Mouse (Mus musculus): ENCODE data around the gene Shprh. TPM values are rescaled to one million over a fixed set of nuclear protein-coding genes. Genes with fewer than 3 reads are reported as not detected.
"Not testable (repeated sequence)": the region's sequence is repeated elsewhere in the genome, so short reads cannot be mapped to it uniquely, and the experiment has no call there.

Shprh gene
- polyA plus RNA-seq, 1 experiment from 2014 or later = 35.7 TPM

GRCm38 (mm10) chr10:11171615-11172014, 22.4 kb downstream of the Shprh start:
- WGBS = 92% methylated on average over 4 of the region's 4 CpGs
- Histone ChIP-seq H3K9ac (replicated peaks; ENCODE audit: low read depth, low read length) (no peak overlapping the region), H3K4me1 (ENCODE audit: control insufficient read depth, insufficient read depth, low read length) (no peaks in the 10 kb centered on the region), H3K36me3 (ENCODE audit: control insufficient read depth, insufficient read depth, low read length) (peaks cover 50% of the 10 kb centered on the region), H3K27ac (ENCODE audit: low read depth, low read length) (no peak overlapping the region), H3K9me3 (ENCODE audit: control insufficient read depth, low read length) (no peaks in the 10 kb centered on the region), H3K4me3 (ENCODE audit: low read depth, low read length) (no peak overlapping the region), H3K27me3 (ENCODE audit: control insufficient read depth, insufficient read depth, low read length) (no peaks in the 10 kb centered on the region), H3K4me2 (ENCODE audit: low read depth, low read length) (no peak overlapping the region)
- ATAC-seq (ENCODE audit: low read depth) = no peak

GRCm38 (mm10) chr10:11172519-11172918, 23.3 kb downstream of the Shprh start:
- no peaks in the 10 kb centered on the region for H3K27me3 ChIP-seq (ENCODE audit: control insufficient read depth, insufficient read depth, low read length)
- no peaks in the 10 kb centered on the region for H3K4me1 ChIP-seq (ENCODE audit: control insufficient read depth, insufficient read depth, low read length)
- no peak for ATAC-seq (ENCODE audit: low read depth)
- no peak overlapping the region for H3K9ac ChIP-seq (replicated peaks; ENCODE audit: low read depth, low read length)
- H3K4me2 ChIP-seq (ENCODE audit: low read depth, low read length) = no peak overlapping the region
- no peaks in the 10 kb centered on the region for H3K9me3 ChIP-seq (ENCODE audit: control insufficient read depth, low read length)
- H3K27ac ChIP-seq (ENCODE audit: low read depth, low read length) = no peak overlapping the region
- H3K4me3 ChIP-seq (ENCODE audit: low read depth, low read length) = no peak overlapping the region
- H3K36me3 ChIP-seq (ENCODE audit: control insufficient read depth, insufficient read depth, low read length) = peaks cover 43% of the 10 kb centered on the region

GRCm38 (mm10) chr10:11175801-11176482, 26.7 kb downstream of the Shprh start:
- no peak for ATAC-seq (ENCODE audit: low read depth)
- Histone ChIP-seq H3K36me3 (ENCODE audit: control insufficient read depth, insufficient read depth, low read length) (peaks cover 31% of the 10 kb centered on the region), H3K27me3 (ENCODE audit: control insufficient read depth, insufficient read depth, low read length) (no peaks in the 10 kb centered on the region), H3K4me1 (ENCODE audit: control insufficient read depth, insufficient read depth, low read length) (no peaks in the 10 kb centered on the region), H3K27ac (ENCODE audit: low read depth, low read length) (no peak overlapping the region), H3K4me3 (ENCODE audit: low read depth, low read length) (no peak overlapping the region), H3K4me2 (ENCODE audit: low read depth, low read length) (no peak overlapping the region), H3K9ac (replicated peaks; ENCODE audit: low read depth, low read length) (no peak overlapping the region), H3K9me3 (ENCODE audit: control insufficient read depth, low read length) (no peaks in the 10 kb centered on the region)
- 90% methylated on average over 8 of the region's 8 CpGs for WGBS

GRCm38 (mm10) chr10:11180077-11180476, 30.9 kb downstream of the Shprh start:
- H3K27ac ChIP-seq (ENCODE audit: low read depth, low read length) = no peak overlapping the region
- H3K4me2 ChIP-seq (ENCODE audit: low read depth, low read length) = no peak overlapping the region
- no peak for ATAC-seq (ENCODE audit: low read depth)
- no peaks in the 10 kb centered on the region for H3K4me1 ChIP-seq (ENCODE audit: control insufficient read depth, insufficient read depth, low read length)
- peaks cover 37% of the 10 kb centered on the region for H3K36me3 ChIP-seq (ENCODE audit: control insufficient read depth, insufficient read depth, low read length)
- H3K27me3 ChIP-seq (ENCODE audit: control insufficient read depth, insufficient read depth, low read length) = no peaks in the 10 kb centered on the region
- H3K4me3 ChIP-seq (ENCODE audit: low read depth, low read length) = no peak overlapping the region
- H3K9me3 ChIP-seq (ENCODE audit: control insufficient read depth, low read length) = no peaks in the 10 kb centered on the region
- H3K9ac ChIP-seq (replicated peaks; ENCODE audit: low read depth, low read length) = no peak overlapping the region
- 98% methylated on average over 5 of the region's 5 CpGs for WGBS

GRCm38 (mm10) chr10:11197341-11197740, 48.1 kb downstream of the Shprh start:
- no peaks in the 10 kb centered on the region for H3K27me3 ChIP-seq (ENCODE audit: control insufficient read depth, insufficient read depth, low read length)
- 96% methylated on average over 1 of the region's 1 CpGs for WGBS
- H3K4me2 ChIP-seq (ENCODE audit: low read depth, low read length) = no peak overlapping the region
- H3K9ac ChIP-seq (replicated peaks; ENCODE audit: low read depth, low read length) = no peak overlapping the region
- H3K36me3 ChIP-seq (ENCODE audit: control insufficient read depth, insufficient read depth, low read length) = peaks cover 44% of the 10 kb centered on the region
- ATAC-seq (ENCODE audit: low read depth) = no peak
- H3K4me3 ChIP-seq (ENCODE audit: low read depth, low read length) = no peak overlapping the region
- H3K4me1 ChIP-seq (ENCODE audit: control insufficient read depth, insufficient read depth, low read length) = no peaks in the 10 kb centered on the region
- no peaks in the 10 kb centered on the region for H3K9me3 ChIP-seq (ENCODE audit: control insufficient read depth, low read length)
- no peak overlapping the region for H3K27ac ChIP-seq (ENCODE audit: low read depth, low read length)

- H3K9ac ChIP-seq (replicated peaks; ENCODE audit: low read depth, low read length) = no peak overlapping the region
- H3K36me3 ChIP-seq (ENCODE audit: control insufficient read depth, insufficient read depth, low read length) = peaks cover 39% of the 10 kb centered on the region
- no peak overlapping the region for H3K4me2 ChIP-seq (ENCODE audit: low read depth, low read length)
- no peak overlapping the region for H3K4me3 ChIP-seq (ENCODE audit: low read depth, low read length)
- H3K27me3 ChIP-seq (ENCODE audit: control insufficient read depth, insufficient read depth, low read length) = no peaks in the 10 kb centered on the region
- 94% methylated on average over 2 of the region's 2 CpGs for WGBS
- no peaks in the 10 kb centered on the region for H3K9me3 ChIP-seq (ENCODE audit: control insufficient read depth, low read length)
- ATAC-seq (ENCODE audit: low read depth) = no peak
- no peaks in the 10 kb centered on the region for H3K4me1 ChIP-seq (ENCODE audit: control insufficient read depth, insufficient read depth, low read length)
- H3K27ac ChIP-seq (ENCODE audit: low read depth, low read length) = no peak overlapping the region
Measured at GRCm38 (mm10) chr10:11198346-11198745, 49.1 kb downstream of the Shprh start.

- Histone ChIP-seq H3K9ac (replicated peaks; ENCODE audit: low read depth, low read length) (no peak overlapping the region), H3K9me3 (ENCODE audit: control insufficient read depth, low read length) (no peaks in the 10 kb centered on the region), H3K27me3 (ENCODE audit: control insufficient read depth, insufficient read depth, low read length) (no peaks in the 10 kb centered on the region), H3K4me2 (ENCODE audit: low read depth, low read length) (no peak overlapping the region), H3K36me3 (ENCODE audit: control insufficient read depth, insufficient read depth, low read length) (peaks cover 29% of the 10 kb centered on the region), H3K27ac (ENCODE audit: low read depth, low read length) (no peak overlapping the region), H3K4me1 (ENCODE audit: control insufficient read depth, insufficient read depth, low read length) (no peaks in the 10 kb centered on the region), H3K4me3 (ENCODE audit: low read depth, low read length) (no peak overlapping the region)
- no peak for ATAC-seq (ENCODE audit: low read depth)
- WGBS = 61% methylated on average over 4 of the region's 4 CpGs
Measured at GRCm38 (mm10) chr10:11199980-11200379, 50.8 kb downstream of the Shprh start.

GRCm38 (mm10) chr10:11205883-11206282, 56.7 kb downstream of the Shprh start:
- not testable (repeated sequence) for H3K4me1 ChIP-seq (ENCODE audit: control insufficient read depth, insufficient read depth, low read length); H3K9ac ChIP-seq (replicated peaks; ENCODE audit: low read depth, low read length); ATAC-seq (ENCODE audit: low read depth); H3K4me2 ChIP-seq (ENCODE audit: low read depth, low read length); H3K9me3 ChIP-seq (ENCODE audit: control insufficient read depth, low read length); H3K27me3 ChIP-seq (ENCODE audit: control insufficient read depth, insufficient read depth, low read length); H3K4me3 ChIP-seq (ENCODE audit: low read depth, low read length); H3K27ac ChIP-seq (ENCODE audit: low read depth, low read length)
- peaks cover 16% of the 10 kb centered on the region; the same call in 1 of the 2 replicates for H3K36me3 ChIP-seq (ENCODE audit: control insufficient read depth, insufficient read depth, low read length)
- 89% methylated on average over 2 of the region's 2 CpGs for whole genome bisulfite sequencing

- Histone ChIP-seq H3K9me3 (ENCODE audit: control insufficient read depth, low read length) (no peaks in the 10 kb centered on the region), H3K4me2 (ENCODE audit: low read depth, low read length) (no peak overlapping the region), H3K27me3 (ENCODE audit: control insufficient read depth, insufficient read depth, low read length) (no peaks in the 10 kb centered on the region), H3K27ac (ENCODE audit: low read depth, low read length) (no peak overlapping the region), H3K9ac (replicated peaks; ENCODE audit: low read depth, low read length) (no peak overlapping the region), H3K4me3 (ENCODE audit: low read depth, low read length) (no peak overlapping the region), H3K36me3 (ENCODE audit: control insufficient read depth, insufficient read depth, low read length) (peaks cover 23% of the 10 kb centered on the region; the same call in 1 of the 2 replicates), H3K4me1 (ENCODE audit: control insufficient read depth, insufficient read depth, low read length) (no peaks in the 10 kb centered on the region)
- WGBS = 97% methylated on average over 1 of the region's 1 CpGs
- ATAC-seq (ENCODE audit: low read depth) = no peak
Measured at GRCm38 (mm10) chr10:11208670-11209069, 59.4 kb downstream of the Shprh start.

Measured in neural tube, embryonic 14.5 days (tissue).